In genomic region chr17:27501331-27502251, GRCm38 (mm10) we compare ENCODE assay signal across 9 mouse cellular contexts. TPM values are rescaled to one million over a fixed set of nuclear protein-coding genes. Genes with fewer than 3 reads are reported as not detected.
DNase-seq lines count a peak whose midpoint lies in the region; ATAC-seq lines count a peak whose summit lies in the region.
"Had no signal": no experiment of that assay in that cellular context is flagged by ENCODE, and none has a peak within 500 bp of the region (broad histone marks: within the 10 kb centered on the region; RNA-seq: fewer than 3 reads in every experiment).

No protein-coding gene starts in this region.

- ATAC-seq in forebrain, embryonic 12.5 days (ENCODE audit: low FRiP score), result peak; percentile 80
- ATAC-seq in stomach, embryonic 14.5 days (ENCODE audit: insufficient number of reproducible peaks, insufficient read depth, low FRiP score, low read depth), result no peak

- H3K4me1 ChIP-seq in forebrain, embryonic 12.5 days, result peaks cover 75% of the 10 kb centered on the region
- H3K4me1 ChIP-seq in stomach, embryonic 14.5 days (ENCODE audit: control insufficient read depth, insufficient read depth, low read length), result peaks cover 18% of the 10 kb centered on the region; the same call in 1 of the 2 replicates

- H3K4me2 ChIP-seq in forebrain, embryonic 12.5 days, result peak overlapping the region; percentile 41
- peak overlapping the region; percentile 7; the same call in 1 of the 2 replicates for H3K4me2 ChIP-seq in stomach, embryonic 14.5 days (replicated peaks; ENCODE audit: low read depth, low read length)

- H3K27ac ChIP-seq in forebrain, embryonic 12.5 days, result peak overlapping the region; percentile 93
- no peak overlapping the region for H3K27ac ChIP-seq in stomach, embryonic 14.5 days (ENCODE audit: low read length)

- WGBS in forebrain, embryonic 12.5 days, result 6% methylated on average over 18 of the region's 18 CpGs
- 13% methylated on average over 18 of the region's 18 CpGs for WGBS in stomach, embryonic 14.5 days

- H3K9me3 ChIP-seq in forebrain, embryonic 12.5 days, result no peaks in the 10 kb centered on the region
- no peaks in the 10 kb centered on the region for H3K9me3 ChIP-seq in stomach, embryonic 14.5 days (ENCODE audit: control insufficient read depth, low read depth, low read length)

- no peaks in the 10 kb centered on the region for H3K36me3 ChIP-seq in forebrain, embryonic 12.5 days (replicated peaks)
- no peaks in the 10 kb centered on the region for H3K36me3 ChIP-seq in stomach, embryonic 14.5 days (ENCODE audit: control insufficient read depth, insufficient read depth, low read length)

- peaks cover 11% of the 10 kb centered on the region; the same call in 1 of the 2 replicates for H3K27me3 ChIP-seq in forebrain, embryonic 12.5 days
- H3K27me3 ChIP-seq in stomach, embryonic 14.5 days (ENCODE audit: control insufficient read depth, insufficient read depth, low read length), result 0 out of 2 replicates have a peak, but pooled peaks cover 6% of the 10 kb centered on the region

- H3K9ac ChIP-seq in forebrain, embryonic 12.5 days, result peak overlapping the region; percentile 38
- no peak overlapping the region for H3K9ac ChIP-seq in stomach, embryonic 14.5 days (replicated peaks; ENCODE audit: low read depth, low read length)

- H3K4me3 ChIP-seq in forebrain, embryonic 12.5 days (replicated peaks), result no peak overlapping the region
- H3K4me3 ChIP-seq in stomach, embryonic 14.5 days (ENCODE audit: low read depth, low read length), result no peak overlapping the region

- DNase-seq in cerebellum, adult 11 months, result peak; percentile 70
- DNase-seq in cerebellum, adult 9-10 months, result no peak
- DNase-seq in MEL-GATA-1-ER (ENCODE audit: extremely low read depth, low read depth) (peak; percentile 87), liver (peak; percentile 36)
- no peak for DNase-seq in gastrocnemius, adult 18-20 months (ENCODE audit: low spot score)
- DNase-seq in gastrocnemius, adult 8-10 months (ENCODE audit: low spot score in 2 of 2), result no peak

RNA-seq across cellular contexts. Expression of gene Grm4, which starts 19.6 kb away (rescaled TPM):
- 2.4 TPM in 2 replicates for polyA plus RNA-seq in forebrain, embryonic 12.5 days (2016; fragmentation: Nextera tagmentation; extraction: Ambion mirVana)
- polyA plus RNA-seq in stomach, embryonic 14.5 days (2014; fragmentation: Nextera tagmentation; extraction: Ambion mirVana), result 0.17 and 0.27 TPM in 2 replicates
- total RNA-seq in gastrocnemius, adult 18-20 months (2021), result under 1 TPM in 1 of 2 experiments, not detected in 1; 0.07 TPM
- total RNA-seq in gastrocnemius, adult 8-10 months (2022), result under 1 TPM in 1 of 4 experiments, not detected in 3; 0.11 TPM
- polyA plus RNA-seq: C2C12 had no signal

RNA-seq across cellular contexts. Expression of gene Hmga1, which starts 54.7 kb away (rescaled TPM):
- 214 and 228 TPM in 2 replicates for polyA plus RNA-seq in forebrain, embryonic 12.5 days (2016; fragmentation: Nextera tagmentation; extraction: Ambion mirVana)
- polyA plus RNA-seq in stomach, embryonic 14.5 days (2014; fragmentation: Nextera tagmentation; extraction: Ambion mirVana), result 231 and 239 TPM in 2 replicates
- 10 to 100 TPM; 31.9 to 32.7 TPM for total RNA-seq in gastrocnemius, adult 18-20 months (2021)
- 10 to 100 TPM; 27.6 to 34.9 (median 31.9) TPM for total RNA-seq in gastrocnemius, adult 8-10 months (2022)

Comparison
In these comparisons a context has a peak if more than half of its experiments do, and no peak if none do; other contexts are left out.
1. DNase-seq: peak in cerebellum, adult 11 months (single experiment), MEL-GATA-1-ER (single experiment) and liver (single experiment); none in cerebellum, adult 9-10 months (single experiment), gastrocnemius, adult 18-20 months (single experiment) and gastrocnemius, adult 8-10 months (0 of 2).